Mouse (Mus musculus) testis, adult 2 months (tissue): ENCODE results near the gene Pagr1a.

Experiments used
- CTCF ChIP-seq: fragments of 200-500 bp; IDR thresholded peaks from 2 replicates; pipeline ENCODE4 v1.5.1; 2012; ENCODE audit warnings: low read depth, mild to moderate bottlenecking, inconsistent platforms, low read length, moderate library complexity; ENCODE audit not compliant: control insufficient read depth, insufficient read depth, insufficient replicate concordance
- POLR2A ChIP-seq: fragments of 200-500 bp; IDR thresholded peaks from 2 replicates; pipeline ENCODE4 v1.6.1; 2012; ENCODE audit warnings: low read depth, mild to moderate bottlenecking, inconsistent platforms, low read length, moderate library complexity; ENCODE audit not compliant: control insufficient read depth

DNA sequence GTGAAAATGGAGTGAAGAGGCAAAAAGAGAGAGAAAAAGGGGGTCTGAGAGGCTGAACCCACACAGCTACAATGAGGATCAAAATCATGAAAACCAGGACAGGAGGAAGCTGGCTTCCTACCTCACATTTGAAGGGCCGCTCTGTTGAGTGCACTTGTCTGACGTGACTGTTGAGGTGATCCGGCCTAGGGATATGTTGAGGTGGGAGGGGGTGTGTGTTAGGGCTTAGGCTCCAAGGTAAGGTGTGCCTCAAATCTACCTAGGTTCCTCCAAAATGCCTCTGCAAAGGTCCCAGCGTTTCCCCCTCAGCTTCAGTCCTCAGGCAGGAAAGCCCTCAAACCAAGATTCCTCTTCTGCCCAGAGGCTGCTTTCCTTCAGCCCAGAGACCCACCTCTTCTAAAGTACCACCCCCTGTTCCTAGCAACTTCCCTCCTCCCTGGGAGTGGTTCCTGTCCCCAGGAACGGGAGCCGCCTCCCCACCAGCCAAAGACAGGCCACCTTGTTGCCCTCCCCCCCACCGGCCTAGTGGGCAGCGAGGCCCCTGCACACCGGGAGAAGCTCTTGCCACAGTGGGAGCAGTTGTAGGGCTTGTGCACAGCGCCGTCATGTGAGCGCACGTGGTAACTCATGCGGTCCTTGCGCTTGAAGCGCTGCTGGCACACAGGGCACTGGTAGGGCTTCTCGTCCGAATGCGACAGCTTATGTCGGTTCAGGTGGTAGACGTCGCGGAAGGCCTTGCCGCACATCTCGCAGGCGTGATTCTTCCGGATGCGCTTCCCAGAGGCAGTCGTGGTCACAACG lies 7.8 kb upstream of the Pagr1a start:
- TF ChIP-seq CTCF: peak; percentile 49; the same call in 1 of the 2 replicates
- TF ChIP-seq POLR2A: peak; percentile 75; the same call in 1 of the 2 replicates
